Mouse (Mus musculus) forebrain, embryonic 13.5 days (tissue): ENCODE measurements at regions not wholly inside any gene's neighbourhood (a gene's known extent, or its start where the extent isn't known, plus 50 kb on each side); places are given as distances from the start of the nearest gene placed in this dataset.

Experiments used
- ATAC-seq: fragments of 200-750 bp; cut with Nextera tagmentation; 2 replicates; pipeline ENCODE4 v1.8.0; 2017
- H3K27ac ChIP-seq: fragments of 300-500 bp; sonication (generic); 2 replicates; pipeline ENCODE4 v1.5.1; 2015; ENCODE audit warnings: inconsistent platforms, mild to moderate bottlenecking, moderate library complexity
- H3K27me3 ChIP-seq: fragments of 300-500 bp; sonication (generic); 2 replicates; pipeline ENCODE4 v1.6.1; 2015; ENCODE audit warnings: mild to moderate bottlenecking, inconsistent platforms
- H3K36me3 ChIP-seq: fragments of 300-500 bp; sonication (generic); 2 replicates; pipeline ENCODE4 v1.6.1; 2015; ENCODE audit warnings: mild to moderate bottlenecking, inconsistent platforms; ENCODE audit not compliant: poor library complexity, severe bottlenecking
- H3K4me1 ChIP-seq: fragments of 300-500 bp; sonication (generic); 2 replicates; pipeline ENCODE4 v1.6.1; 2015; ENCODE audit warnings: inconsistent platforms
- H3K4me2 ChIP-seq: fragments of 300-500 bp; sonication (generic); 2 replicates; pipeline ENCODE4 v1.6.1; 2015; ENCODE audit warnings: inconsistent platforms, mild to moderate bottlenecking, moderate library complexity
- H3K4me3 ChIP-seq: fragments of 300-500 bp; sonication (generic); 2 replicates; pipeline ENCODE4 v1.5.1; 2015; ENCODE audit warnings: mild to moderate bottlenecking, inconsistent platforms
- H3K9ac ChIP-seq: fragments of 300-500 bp; sonication (generic); 2 replicates; pipeline ENCODE4 v1.6.1; 2015; ENCODE audit warnings: mild to moderate bottlenecking, inconsistent platforms
- H3K9me3 ChIP-seq: fragments of 300-500 bp; sonication (generic); replicated peaks from 2 replicates; pipeline ENCODE4 v1.6.1; 2016; ENCODE audit warnings: inconsistent platforms
- WGBS: fragments of 180-500 bp; shearing (Covaris S2); methylation state at CpG from one replicate; pipeline ENCODE4 v1.1.7; 2015; 5-methylcytosine and 5-hydroxymethylcytosine counted together

DNA sequence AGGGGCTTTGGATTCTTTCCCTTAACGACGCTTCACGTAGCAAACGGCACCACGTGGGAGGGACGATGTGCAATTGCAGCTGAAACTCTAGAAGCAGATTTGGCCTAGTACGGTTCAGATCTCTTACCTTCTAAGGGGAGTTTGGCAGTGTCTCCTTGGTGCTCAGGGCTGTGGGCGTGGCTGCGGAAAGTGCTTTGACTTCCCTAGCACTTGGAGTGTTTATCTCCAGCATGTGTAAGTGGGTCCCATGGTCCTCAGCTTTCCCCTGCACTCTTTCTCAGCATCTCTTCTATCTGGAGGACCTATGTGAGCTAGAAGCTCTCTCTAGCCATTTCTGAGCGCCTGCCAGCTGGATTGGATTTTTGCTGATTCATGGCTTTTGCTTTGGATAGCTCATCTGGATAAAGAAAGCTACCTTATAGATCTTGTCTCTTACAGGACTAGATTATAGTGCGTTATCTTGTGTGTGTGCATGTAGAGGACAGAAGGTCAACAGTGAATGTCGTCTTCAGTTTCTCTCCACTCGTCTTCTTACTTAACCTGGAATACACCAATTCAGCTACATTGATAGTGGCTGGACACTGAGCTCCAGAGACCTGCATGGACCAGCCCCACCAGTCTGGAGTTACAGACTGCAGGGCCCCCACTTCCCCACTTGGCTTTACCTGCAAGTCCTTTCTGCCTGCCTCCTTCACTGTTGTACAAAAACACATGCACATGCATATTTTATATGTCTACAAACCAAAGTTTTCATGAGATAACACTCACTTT, 92.8 kb upstream of the Serbp1 start:
- no peak overlapping the region for H3K4me3 ChIP-seq
- no peaks in the 10 kb centered on the region for H3K9me3 ChIP-seq
- no peaks in the 10 kb centered on the region for H3K36me3 ChIP-seq
- no peak overlapping the region for H3K27ac ChIP-seq
- 80% methylated on average over 13 of the region's 13 CpGs for WGBS
- no peak overlapping the region for H3K4me2 ChIP-seq
- no peaks in the 10 kb centered on the region for H3K4me1 ChIP-seq
- H3K27me3 ChIP-seq, result no peaks in the 10 kb centered on the region
- ATAC-seq, result no peak
- H3K9ac ChIP-seq, result no peak overlapping the region

DNA sequence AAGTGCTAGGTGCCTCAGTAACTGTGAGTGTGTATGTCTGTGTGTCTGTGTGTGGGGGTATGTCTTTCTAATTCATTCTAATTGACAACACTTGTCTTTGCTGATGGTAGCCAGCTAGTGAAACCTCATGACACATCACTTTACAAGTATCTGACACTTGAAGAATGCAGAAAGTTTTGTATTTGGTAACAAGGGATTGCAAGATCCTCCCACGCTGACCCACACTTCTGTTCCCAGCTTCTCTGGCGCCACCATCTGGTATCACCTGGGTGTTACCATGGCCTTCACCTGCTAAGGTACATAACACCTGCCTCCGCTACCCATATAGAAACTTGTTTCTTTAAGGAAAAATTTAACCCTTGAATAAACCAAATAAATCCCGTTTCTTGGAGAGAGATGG, 95.8 kb upstream of the Serbp1 start:
- H3K27ac ChIP-seq, result no peak overlapping the region
- no peak overlapping the region for H3K4me3 ChIP-seq
- no peaks in the 10 kb centered on the region for H3K9me3 ChIP-seq
- no peaks in the 10 kb centered on the region for H3K36me3 ChIP-seq
- no peak for ATAC-seq
- no peak overlapping the region for H3K9ac ChIP-seq
- WGBS, result 40% methylated on average over 4 of the region's 4 CpGs
- H3K27me3 ChIP-seq, result no peaks in the 10 kb centered on the region
- no peak overlapping the region for H3K4me2 ChIP-seq
- no peaks in the 10 kb centered on the region for H3K4me1 ChIP-seq

DNA sequence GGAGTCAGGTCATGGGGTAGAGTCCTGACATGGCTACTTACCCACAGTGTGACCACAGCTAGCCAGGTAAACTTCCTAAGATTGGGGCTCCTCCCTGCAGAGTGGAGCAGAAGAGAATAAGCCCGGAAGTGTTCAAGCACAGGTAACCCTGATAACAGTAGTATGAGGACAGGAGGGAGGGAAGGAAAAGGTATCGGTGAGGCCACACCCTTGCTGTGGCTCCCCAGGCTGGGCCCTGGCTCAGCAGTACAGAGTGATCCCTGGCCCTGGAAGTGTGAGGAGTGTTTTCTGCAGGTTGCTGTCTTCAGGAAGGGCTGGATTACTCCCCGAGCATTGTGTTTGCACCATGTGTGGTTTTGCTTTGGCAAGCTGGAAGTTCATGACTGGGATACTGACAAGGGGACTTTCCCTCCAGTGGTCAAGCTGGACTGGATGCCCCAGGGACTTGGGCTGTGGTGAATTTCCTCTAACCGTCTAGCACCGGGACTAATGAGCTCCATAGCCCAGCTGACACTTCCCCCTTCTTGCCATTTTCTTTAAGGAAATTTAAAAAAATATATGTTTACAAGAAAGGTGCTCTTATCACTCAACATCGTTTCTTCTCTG, 97.2 kb upstream of the Serbp1 start:
- no peak for ATAC-seq

DNA sequence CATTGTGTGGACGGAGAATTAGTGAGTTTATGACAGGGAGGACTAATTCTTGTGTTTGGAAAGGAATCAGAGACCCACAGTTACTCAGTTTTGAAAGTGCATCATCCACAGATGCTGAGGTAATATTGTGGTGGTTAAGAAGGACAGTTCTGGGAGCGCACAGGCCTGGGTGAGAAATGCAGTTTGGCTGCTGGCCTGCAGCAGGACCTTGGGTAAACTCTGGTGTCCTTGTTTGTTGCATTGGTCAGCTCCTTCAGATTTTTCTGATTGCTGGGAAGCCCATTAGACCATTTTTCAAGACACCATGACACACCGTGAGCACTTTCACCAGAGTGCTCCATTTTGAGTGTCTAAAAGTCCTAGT, 99.0 kb upstream of the Serbp1 start:
- H3K27me3 ChIP-seq, result no peaks in the 10 kb centered on the region
- no peak for ATAC-seq
- WGBS, result 95% methylated on average over 3 of the region's 3 CpGs

More for the DNA sequence above, 97.2 kb upstream of the Serbp1 start:
- Histone ChIP-seq H3K9ac (no peak overlapping the region), H3K27ac (no peak overlapping the region), H3K4me3 (no peak overlapping the region), H3K36me3 (no peaks in the 10 kb centered on the region), H3K27me3 (no peaks in the 10 kb centered on the region), H3K4me1 (no peaks in the 10 kb centered on the region), H3K4me2 (no peak overlapping the region), H3K9me3 (no peaks in the 10 kb centered on the region)
- WGBS, result 90% methylated on average over 6 of the region's 6 CpGs

DNA sequence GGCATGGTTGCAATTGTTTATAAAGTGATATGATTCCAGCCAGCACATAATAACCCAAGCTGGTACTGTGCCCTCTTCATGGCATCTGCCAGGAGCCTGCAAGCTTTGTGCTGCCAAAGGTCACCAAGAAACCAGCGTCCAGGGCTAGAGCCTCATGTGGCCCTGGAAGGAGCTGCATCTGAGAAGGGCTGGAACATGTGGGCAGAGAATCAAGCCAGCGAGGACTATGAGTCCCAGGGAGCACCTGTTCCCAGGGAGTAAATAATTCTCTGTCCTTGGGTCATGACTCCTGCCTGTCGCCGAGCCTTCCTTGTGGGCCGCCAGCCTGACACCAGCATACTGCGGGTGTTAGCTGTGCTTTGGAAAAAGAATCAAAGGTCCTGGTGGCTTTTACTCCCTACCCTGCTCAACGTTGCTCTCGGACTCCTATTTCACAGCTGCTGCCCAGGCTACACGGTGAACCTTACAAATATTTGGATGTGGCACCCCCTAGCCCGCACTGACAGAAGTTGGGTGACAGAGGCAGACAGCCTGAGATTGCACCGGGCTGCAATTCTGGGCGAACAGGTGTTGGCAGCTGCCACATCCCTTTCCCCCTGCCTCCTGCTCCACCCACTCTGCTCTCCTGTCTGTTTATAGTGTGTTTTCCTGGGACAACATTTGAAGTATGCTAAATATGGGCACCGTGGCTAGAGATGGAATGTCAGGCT, 99.5 kb upstream of the Serbp1 start:
- no peak for ATAC-seq
- Histone ChIP-seq H3K36me3 (no peaks in the 10 kb centered on the region), H3K27me3 (no peaks in the 10 kb centered on the region), H3K4me2 (no peak overlapping the region), H3K4me1 (no peaks in the 10 kb centered on the region), H3K27ac (no peak overlapping the region), H3K9me3 (no peaks in the 10 kb centered on the region), H3K4me3 (no peak overlapping the region), H3K9ac (no peak overlapping the region)
- 73% methylated on average over 13 of the region's 13 CpGs for WGBS

More for the DNA sequence above, 99.0 kb upstream of the Serbp1 start:
- Histone ChIP-seq H3K27ac (no peak overlapping the region), H3K4me2 (no peak overlapping the region), H3K4me1 (no peaks in the 10 kb centered on the region), H3K9me3 (no peaks in the 10 kb centered on the region), H3K36me3 (no peaks in the 10 kb centered on the region), H3K9ac (no peak overlapping the region), H3K4me3 (no peak overlapping the region)

DNA sequence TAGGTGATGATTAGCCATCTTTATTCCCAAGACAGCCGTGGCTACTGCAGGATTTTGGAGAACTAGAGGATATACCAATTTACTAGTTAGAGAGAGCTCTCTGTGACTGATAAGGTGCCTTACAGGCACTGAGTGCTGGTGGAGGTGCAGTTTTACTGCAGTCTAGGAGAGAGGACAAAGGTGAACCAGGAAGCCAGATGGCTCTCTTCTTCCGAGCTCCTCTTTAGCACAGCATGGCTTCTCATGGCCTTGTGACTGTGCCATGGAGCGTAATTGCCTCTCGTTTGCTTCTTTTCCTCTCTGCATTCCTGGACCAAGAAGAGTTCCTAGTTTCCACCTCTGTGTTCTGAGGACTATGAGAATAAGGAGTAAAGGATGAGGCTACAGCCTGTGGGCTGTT, 100.2 kb upstream of the Gadd45a start:
- WGBS, result 60% methylated on average over 4 of the region's 4 CpGs
- H3K9ac ChIP-seq, result no peak overlapping the region
- H3K27me3 ChIP-seq, result no peaks in the 10 kb centered on the region
- H3K4me2 ChIP-seq, result no peak overlapping the region
- no peaks in the 10 kb centered on the region for H3K9me3 ChIP-seq
- no peaks in the 10 kb centered on the region for H3K36me3 ChIP-seq
- no peaks in the 10 kb centered on the region for H3K4me1 ChIP-seq
- H3K4me3 ChIP-seq, result no peak overlapping the region
- no peak for ATAC-seq
- H3K27ac ChIP-seq, result no peak overlapping the region

DNA sequence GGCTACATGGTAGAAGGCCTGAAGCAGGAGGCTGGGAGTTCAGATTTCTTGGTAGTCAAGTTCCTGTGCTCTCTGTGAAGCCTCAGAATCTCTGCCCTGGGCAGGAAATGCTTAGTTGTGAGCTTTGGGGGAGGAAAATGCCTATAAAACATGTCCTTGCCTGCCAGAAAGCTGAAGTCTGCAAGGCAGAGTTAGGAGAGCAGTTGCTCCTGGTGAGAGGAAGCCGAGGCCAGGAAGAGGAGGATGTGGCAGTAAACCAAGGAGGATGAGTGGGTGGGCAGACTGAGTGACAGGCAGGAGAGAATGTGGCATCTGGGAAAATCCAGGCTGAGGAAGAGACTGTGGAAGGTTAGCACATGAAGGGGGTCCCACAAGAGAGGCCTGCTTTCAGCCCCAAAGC, 97.7 kb upstream of the Gadd45a start:
- H3K36me3 ChIP-seq, result no peaks in the 10 kb centered on the region
- no peaks in the 10 kb centered on the region for H3K4me1 ChIP-seq
- H3K27me3 ChIP-seq, result no peaks in the 10 kb centered on the region
- H3K4me3 ChIP-seq, result no peak overlapping the region
- no peaks in the 10 kb centered on the region for H3K9me3 ChIP-seq
- H3K9ac ChIP-seq, result no peak overlapping the region
- WGBS, result 65% methylated on average over 1 of the region's 1 CpGs
- H3K4me2 ChIP-seq, result no peak overlapping the region
- no peak overlapping the region for H3K27ac ChIP-seq
- ATAC-seq, result no peak

DNA sequence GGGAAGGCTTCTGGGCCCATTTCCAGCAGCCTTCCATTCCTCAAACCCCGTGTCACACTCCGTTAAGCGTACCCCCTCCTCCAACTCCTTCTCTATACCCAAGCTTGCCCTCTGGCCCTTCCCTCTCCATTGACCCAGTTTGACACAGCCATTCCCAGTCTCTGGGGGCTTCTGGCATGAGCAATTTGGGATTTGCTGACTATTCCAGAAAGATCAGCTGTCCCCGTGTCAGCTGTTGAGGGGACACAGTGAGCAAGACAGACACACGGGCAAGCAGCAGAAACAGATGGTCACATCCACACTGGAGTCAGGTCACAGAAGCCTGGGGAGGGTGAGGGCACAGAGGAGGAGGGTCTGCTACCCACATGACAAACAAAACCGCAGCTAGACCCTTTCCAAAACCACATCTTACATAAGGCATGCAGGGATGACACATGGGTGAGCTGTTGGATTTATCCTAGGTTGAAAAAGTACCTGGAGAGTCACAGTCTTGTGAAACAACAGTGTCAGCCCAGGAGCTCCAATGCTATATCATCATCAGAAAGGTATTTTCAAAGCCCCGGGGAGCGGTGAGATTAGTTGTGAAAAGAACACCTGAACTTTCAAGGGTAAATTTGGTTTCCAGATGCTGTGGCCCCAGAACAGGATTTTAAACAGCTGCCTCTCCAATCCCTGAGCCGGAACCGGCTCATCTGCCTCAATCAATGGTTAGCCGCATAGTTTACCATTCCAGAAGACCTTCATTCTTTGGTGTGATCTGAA, 93.5 kb upstream of the Gadd45a start:
- H3K27ac ChIP-seq, result no peak overlapping the region
- no peak overlapping the region for H3K4me2 ChIP-seq
- H3K4me1 ChIP-seq, result no peaks in the 10 kb centered on the region
- H3K4me3 ChIP-seq, result no peak overlapping the region
- ATAC-seq, result no peak
- no peak overlapping the region for H3K9ac ChIP-seq
- 79% methylated on average over 11 of the region's 11 CpGs for WGBS
- no peaks in the 10 kb centered on the region for H3K9me3 ChIP-seq
- no peaks in the 10 kb centered on the region for H3K36me3 ChIP-seq
- H3K27me3 ChIP-seq, result no peaks in the 10 kb centered on the region

DNA sequence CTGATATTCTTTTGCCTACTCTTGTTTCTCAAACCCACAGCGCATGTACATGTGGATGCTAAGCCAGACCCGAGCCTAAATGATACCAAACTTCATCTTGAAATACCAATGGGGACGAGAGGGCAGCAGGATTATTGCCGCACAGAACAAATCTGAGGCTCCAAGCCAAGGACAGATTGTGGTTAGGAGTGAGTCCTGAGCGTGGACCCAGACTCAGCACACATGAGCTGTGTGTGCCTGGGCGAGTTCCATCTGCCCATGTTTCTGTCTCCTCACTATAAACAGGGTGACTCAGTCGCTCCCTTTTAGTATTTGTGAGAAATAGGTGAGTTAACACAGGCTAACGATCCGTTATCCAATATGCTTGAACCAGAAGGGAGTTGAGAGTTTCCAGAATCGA, 92.4 kb upstream of the Gadd45a start:
- ATAC-seq, result no peak
- Histone ChIP-seq H3K27me3 (no peaks in the 10 kb centered on the region), H3K9ac (no peak overlapping the region), H3K27ac (no peak overlapping the region), H3K4me3 (no peak overlapping the region), H3K9me3 (no peaks in the 10 kb centered on the region), H3K36me3 (no peaks in the 10 kb centered on the region), H3K4me2 (no peak overlapping the region), H3K4me1 (no peaks in the 10 kb centered on the region)
- 91% methylated on average over 10 of the region's 10 CpGs for WGBS

DNA sequence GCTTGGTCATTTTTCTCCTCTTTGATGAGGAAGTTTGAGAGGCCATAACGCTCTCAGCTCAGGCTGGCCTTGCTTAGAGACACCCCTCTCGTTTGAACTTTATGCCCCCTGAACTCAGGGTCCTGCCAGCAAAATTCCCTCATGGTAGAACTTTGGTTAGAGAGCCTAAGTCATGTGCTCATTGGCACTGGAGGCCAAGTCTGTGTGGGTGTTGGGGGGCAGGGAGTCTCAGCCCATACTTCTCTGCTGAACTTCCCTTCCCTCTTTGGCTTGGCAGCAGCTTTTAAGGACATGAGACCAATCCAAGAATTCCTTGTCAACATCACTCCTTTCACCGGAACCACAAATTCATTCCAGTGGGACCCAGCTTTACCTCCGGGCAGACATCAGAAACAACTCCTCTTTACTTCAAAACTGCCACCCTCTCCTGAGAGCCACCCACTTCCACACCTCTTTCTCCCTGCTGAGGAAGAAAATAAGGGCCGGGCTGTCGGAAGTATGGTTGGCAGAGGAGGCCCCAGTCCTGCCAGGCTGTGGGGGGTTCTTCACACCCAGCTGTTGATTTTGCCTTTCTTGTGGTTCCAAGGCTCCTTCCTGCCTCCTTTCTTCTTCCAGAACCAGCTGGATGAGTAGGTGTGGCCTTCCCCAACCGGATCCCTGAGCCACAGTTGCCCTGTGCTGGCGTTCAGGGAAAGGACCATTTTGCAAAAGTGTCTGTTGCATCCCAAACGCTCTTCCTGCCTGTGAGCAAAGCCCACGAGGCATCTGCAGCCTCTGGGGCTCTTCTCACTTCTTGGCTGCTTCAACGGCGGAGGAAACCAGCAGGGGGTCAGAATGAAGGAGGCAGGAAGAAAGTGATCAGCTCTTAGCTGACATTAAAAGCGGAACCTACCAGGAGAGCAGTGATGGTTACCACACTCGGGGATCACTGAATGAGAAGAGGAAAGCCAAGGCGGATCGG, 91.5 kb upstream of the Gadd45a start:
- 67% methylated on average over 16 of the region's 16 CpGs for WGBS
- Histone ChIP-seq H3K4me1 (no peaks in the 10 kb centered on the region), H3K27ac (no peak overlapping the region), H3K4me3 (no peak overlapping the region), H3K36me3 (no peaks in the 10 kb centered on the region), H3K9me3 (no peaks in the 10 kb centered on the region), H3K27me3 (no peaks in the 10 kb centered on the region), H3K9ac (no peak overlapping the region), H3K4me2 (no peak overlapping the region)
- ATAC-seq, result no peak

DNA sequence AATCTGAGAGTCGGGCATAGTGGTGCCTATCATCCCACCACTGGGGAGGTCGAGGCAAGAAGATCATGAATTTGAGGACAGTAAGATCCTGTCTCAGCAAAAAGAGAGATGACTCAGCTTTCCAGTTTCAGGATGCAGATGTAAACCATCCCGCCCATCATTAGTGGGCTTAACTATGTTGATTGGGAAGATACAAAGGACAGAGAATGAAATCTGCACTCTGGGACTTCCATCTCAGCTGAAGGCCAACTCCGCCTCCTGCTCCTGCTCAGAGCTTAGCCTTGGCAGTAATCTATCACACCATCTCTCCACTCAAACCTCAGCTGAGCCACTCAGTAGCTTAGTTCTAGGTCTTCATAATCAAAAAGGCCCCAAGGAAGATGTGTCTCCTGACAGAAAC, 90.5 kb upstream of the Gadd45a start:
- H3K9me3 ChIP-seq, result no peaks in the 10 kb centered on the region
- H3K27ac ChIP-seq, result no peak overlapping the region
- no peak overlapping the region for H3K4me2 ChIP-seq
- no peaks in the 10 kb centered on the region for H3K36me3 ChIP-seq
- no peaks in the 10 kb centered on the region for H3K27me3 ChIP-seq
- H3K9ac ChIP-seq, result no peak overlapping the region
- WGBS, result 90% methylated on average over 4 of the region's 4 CpGs
- H3K4me3 ChIP-seq, result no peak overlapping the region
- no peaks in the 10 kb centered on the region for H3K4me1 ChIP-seq
- no peak for ATAC-seq
